Mouse (Mus musculus) midbrain, embryonic 12.5 days (tissue): ENCODE data around the gene Pdgfd. TPM values are rescaled to one million over a fixed set of nuclear protein-coding genes. Genes with fewer than 3 reads are reported as not detected.
A peak's percentile ranks its signal among the peaks of the same experiment; 100 is the strongest.

Source experiments
- ATAC-seq: fragments of 200-750 bp; cut with Nextera tagmentation; 2 replicates; pipeline ENCODE4 v1.8.0; 2017; ENCODE audit warnings: low read depth, moderate TSS enrichment, moderate library complexity; ENCODE audit not compliant: low FRiP score
- H3K27ac ChIP-seq: fragments of 300-500 bp; sonication (generic); replicated peaks from 2 replicates; pipeline ENCODE4 v1.5.1; 2016; ENCODE audit warnings: mild to moderate bottlenecking
- H3K27me3 ChIP-seq: fragments of 300-500 bp; sonication (generic); 2 replicates; pipeline ENCODE4 v1.6.1; 2016; ENCODE audit warnings: mild to moderate bottlenecking
- H3K36me3 ChIP-seq: fragments of 300-500 bp; sonication (generic); 2 replicates; pipeline ENCODE4 v1.6.1; 2016
- H3K4me1 ChIP-seq: fragments of 300-500 bp; sonication (generic); 2 replicates; pipeline ENCODE4 v1.6.1; 2016
- H3K4me2 ChIP-seq: fragments of 300-500 bp; sonication (generic); replicated peaks from 2 replicates; pipeline ENCODE4 v1.6.1; 2016; ENCODE audit warnings: mild to moderate bottlenecking, moderate library complexity
- H3K4me3 ChIP-seq: fragments of 300-500 bp; sonication (generic); 2 replicates; pipeline ENCODE4 v1.5.1; 2016; ENCODE audit warnings: mild to moderate bottlenecking
- H3K9ac ChIP-seq: fragments of 300-500 bp; sonication (generic); replicated peaks from 2 replicates; pipeline ENCODE4 v1.6.1; 2016; ENCODE audit warnings: mild to moderate bottlenecking, moderate library complexity
- H3K9me3 ChIP-seq: fragments of 300-500 bp; sonication (generic); 2 replicates; pipeline ENCODE4 v1.6.1; 2016; ENCODE audit warnings: mild to moderate bottlenecking
- WGBS: fragments of 180-500 bp; shearing (Covaris S2); methylation state at CpG from one replicate; pipeline ENCODE4 v1.1.7; 2016; 5-methylcytosine and 5-hydroxymethylcytosine counted together
- polyA plus RNA-seq: library from polyadenylated mRNA; unstranded; fragments of >200 nt; fragmentation: Nextera tagmentation; extraction: Ambion mirVana; gene quantifications from 2 replicates; pipeline ENCODE4 v1.2.1, GENCODE M21; 2016

Pdgfd gene
- polyA plus RNA-seq, 1 experiment from 2014 or later: 2.4 TPM

GRCm38 (mm10) chr9:6366550-6366949 is 198.2 kb downstream of the Pdgfd start:
- Histone ChIP-seq H3K4me3 (no peak overlapping the region), H3K4me1 (no peaks in the 10 kb centered on the region), H3K9ac (no peak overlapping the region), H3K4me2 (no peak overlapping the region), H3K9me3 (no peaks in the 10 kb centered on the region), H3K27ac (no peak overlapping the region), H3K27me3 (no peaks in the 10 kb centered on the region), H3K36me3 (no peaks in the 10 kb centered on the region)
- ATAC-seq: no peak
- 100% methylated on average over 1 of the region's 1 CpGs for WGBS

GRCm38 (mm10) chr9:6401764-6402163 is 233.4 kb downstream of the Pdgfd start:
- no peaks in the 10 kb centered on the region for H3K36me3 ChIP-seq
- no peak overlapping the region for H3K9ac ChIP-seq
- no peak overlapping the region for H3K27ac ChIP-seq
- no peak for ATAC-seq
- H3K4me3 ChIP-seq: no peak overlapping the region
- WGBS: 73% methylated on average over 1 of the region's 1 CpGs
- no peaks in the 10 kb centered on the region for H3K4me1 ChIP-seq
- no peaks in the 10 kb centered on the region for H3K27me3 ChIP-seq
- H3K9me3 ChIP-seq: no peaks in the 10 kb centered on the region
- no peak overlapping the region for H3K4me2 ChIP-seq

- no peak overlapping the region for H3K27ac ChIP-seq
- no peaks in the 10 kb centered on the region for H3K36me3 ChIP-seq
- no peak overlapping the region for H3K4me3 ChIP-seq
- H3K4me1 ChIP-seq: no peaks in the 10 kb centered on the region
- no peaks in the 10 kb centered on the region for H3K27me3 ChIP-seq
- no peak overlapping the region for H3K4me2 ChIP-seq
- 81% methylated on average over 3 of the region's 3 CpGs for WGBS
- no peak overlapping the region for H3K9ac ChIP-seq
- ATAC-seq: no peak
- H3K9me3 ChIP-seq: no peaks in the 10 kb centered on the region
These were observed 238.2 kb downstream of the Pdgfd start for GRCm38 (mm10) chr9:6406535-6406934.

- H3K36me3 ChIP-seq: no peaks in the 10 kb centered on the region
- 47% methylated on average over 4 of the region's 4 CpGs for WGBS
- no peaks in the 10 kb centered on the region for H3K4me1 ChIP-seq
These were observed 239.6 kb downstream of the Pdgfd start for GRCm38 (mm10) chr9:6407972-6408371.

GRCm38 (mm10) chr9:6424606-6425005 is 256.2 kb downstream of the Pdgfd start:
- Histone ChIP-seq H3K9ac (no peak overlapping the region), H3K36me3 (no peaks in the 10 kb centered on the region), H3K27ac (no peak overlapping the region), H3K27me3 (no peaks in the 10 kb centered on the region), H3K4me2 (no peak overlapping the region), H3K9me3 (no peaks in the 10 kb centered on the region), H3K4me3 (no peak overlapping the region), H3K4me1 (no peaks in the 10 kb centered on the region)
- ATAC-seq: no peak

More at GRCm38 (mm10) chr9:6407972-6408371, 239.6 kb downstream of the Pdgfd start:
- H3K9me3 ChIP-seq: no peaks in the 10 kb centered on the region
- no peak overlapping the region for H3K4me3 ChIP-seq
- H3K27me3 ChIP-seq: no peaks in the 10 kb centered on the region
- no peak overlapping the region for H3K27ac ChIP-seq
- peak; percentile 68 for ATAC-seq
- no peak overlapping the region for H3K9ac ChIP-seq
- no peak overlapping the region for H3K4me2 ChIP-seq

Other genes starting within 250 kb of the Pdgfd start
- gene Ddi1, start 101.3 kb downstream of the Pdgfd start, polyA plus RNA-seq: not detected in 2 replicates